Mouse (Mus musculus): ENCODE data around the gene Ube2r2.
A peak's percentile ranks its signal among the peaks of the same experiment; 100 is the strongest.

Ube2r2 gene

DNA sequence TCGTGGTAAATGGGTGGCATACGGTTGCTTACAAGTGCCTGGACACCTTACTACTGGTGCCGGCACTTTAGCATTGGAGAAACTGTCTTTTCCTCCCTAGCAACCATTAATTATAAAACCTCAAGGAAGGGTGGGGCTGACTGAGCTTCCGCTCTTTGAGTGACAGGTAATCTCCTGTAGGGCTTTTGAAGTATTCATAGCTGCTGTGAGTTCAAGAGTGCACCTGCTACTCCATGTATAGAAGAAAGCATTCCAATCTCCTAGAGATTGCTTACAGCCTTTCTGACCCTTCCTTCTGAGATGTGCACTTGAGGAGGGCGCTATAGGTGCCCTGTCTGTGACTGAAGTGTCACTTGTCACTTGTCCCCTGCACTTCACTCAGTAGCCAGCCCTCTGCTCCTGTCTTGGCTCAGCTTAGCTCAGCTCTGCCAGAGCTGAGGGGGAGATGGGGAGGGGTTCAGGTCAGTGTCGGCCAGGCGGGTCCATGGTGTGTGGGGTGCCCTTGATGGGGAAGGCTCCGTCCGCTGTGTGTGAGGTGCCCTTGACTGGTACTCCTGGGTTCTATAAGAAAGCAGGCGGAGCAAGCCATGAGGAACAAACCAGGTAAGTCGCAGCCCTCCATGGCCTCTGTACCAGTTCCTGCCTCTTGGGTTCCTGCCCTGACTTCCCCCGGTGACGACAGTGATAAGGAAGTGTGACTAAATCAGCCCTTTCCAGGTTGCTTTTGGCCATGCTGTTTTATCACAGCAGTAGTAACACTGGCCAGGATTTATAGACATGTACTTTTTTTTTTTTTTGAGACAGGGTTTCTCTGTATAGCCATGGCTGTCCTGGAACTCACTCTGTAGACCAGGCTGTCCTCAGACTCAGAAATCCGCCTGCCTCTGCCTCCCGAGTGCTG lies 44.5 kb downstream of the Ube2r2 start:
- DNase-seq (ENCODE audit: low spot score): no peak

DNA sequence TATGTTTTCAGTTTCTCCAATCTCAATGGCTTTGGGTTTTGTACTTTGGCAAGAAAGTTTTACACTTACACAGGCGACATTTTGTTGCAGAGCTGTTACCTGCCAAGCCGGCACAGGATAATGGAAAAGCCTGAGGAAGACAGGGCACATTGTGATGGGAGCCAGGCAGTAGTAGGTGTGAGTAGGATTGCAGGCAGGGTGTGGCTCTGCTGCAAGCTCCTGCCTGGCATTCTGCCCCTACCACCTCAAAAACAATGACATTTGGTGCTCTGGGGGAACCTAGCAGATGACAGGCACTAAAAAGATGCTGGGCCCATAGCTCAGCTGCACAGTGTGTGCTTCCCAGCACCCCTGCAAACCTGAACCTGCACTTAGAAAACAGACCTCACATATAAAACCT lies 54.3 kb downstream of the Ube2r2 start:
- DNase-seq (ENCODE audit: low spot score): no peak

DNA sequence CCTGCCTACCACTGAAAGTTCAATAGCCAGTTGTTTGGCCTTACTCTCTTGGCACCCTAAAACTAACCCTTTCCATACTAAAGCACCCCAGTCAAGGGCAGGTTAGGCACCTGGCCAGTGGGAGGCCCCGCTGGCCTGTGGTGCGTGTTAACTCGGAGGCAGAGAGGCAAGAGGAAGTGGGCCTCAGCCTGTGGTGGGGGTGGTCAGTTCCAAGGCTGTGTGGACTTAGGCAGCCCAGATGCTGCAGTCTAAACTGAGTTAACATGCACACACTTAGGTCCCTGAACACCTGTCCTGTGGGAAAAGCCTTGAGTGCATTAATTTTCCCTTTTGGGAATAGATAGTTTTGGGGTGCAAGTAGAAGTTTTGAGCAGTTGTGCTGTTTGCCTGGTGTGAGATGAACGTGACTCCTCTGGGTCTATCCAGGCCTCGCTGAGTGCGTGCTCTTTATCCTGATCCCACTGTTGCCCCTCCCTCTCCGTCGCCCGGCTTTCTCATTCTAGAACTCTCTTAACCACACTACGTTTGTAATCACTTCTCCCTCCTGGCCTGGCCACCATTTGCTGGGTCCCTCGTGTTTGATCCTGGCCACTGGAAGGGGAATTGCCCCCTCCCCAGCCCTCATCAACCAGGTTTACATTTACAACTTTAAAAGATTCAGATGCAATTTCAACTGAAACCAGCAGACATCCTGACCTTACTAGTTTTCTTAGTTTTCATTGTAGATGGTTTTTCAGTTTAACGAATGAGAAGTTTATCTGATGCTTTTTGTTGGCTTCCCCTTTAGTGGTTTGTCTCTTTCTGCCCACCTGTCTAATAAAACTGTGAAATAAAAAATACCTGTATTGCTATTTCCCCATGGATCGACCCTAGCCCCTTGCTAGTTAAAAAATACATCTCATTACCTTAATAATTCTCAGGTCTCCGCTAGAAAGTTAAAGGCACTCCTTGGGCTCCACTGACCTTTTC lies 57.3 kb downstream of the Ube2r2 start:
- no peak for DNase-seq (ENCODE audit: low spot score)

DNA sequence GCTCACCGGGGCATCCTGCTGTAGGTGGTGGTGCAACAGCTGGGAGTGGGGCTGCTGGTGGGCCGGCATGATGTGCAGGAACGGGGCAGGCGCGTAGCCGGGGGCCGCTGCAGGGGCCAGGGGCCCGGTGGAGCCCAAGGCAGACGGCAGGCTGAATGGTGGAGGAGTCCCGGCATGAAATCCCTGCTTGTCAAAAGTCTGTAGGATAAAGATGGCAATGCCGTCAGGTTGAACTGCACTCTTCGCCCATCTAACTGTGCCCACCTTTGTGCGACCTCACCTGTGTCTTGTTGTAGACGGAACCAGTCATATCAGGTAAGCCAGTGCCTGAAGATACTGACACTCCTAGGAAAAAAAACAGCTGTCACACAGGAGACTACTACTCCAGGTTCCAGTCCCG lies 59.8 kb downstream of the Ube2r2 start:
- DNase-seq (ENCODE audit: low spot score): no peak

DNA sequence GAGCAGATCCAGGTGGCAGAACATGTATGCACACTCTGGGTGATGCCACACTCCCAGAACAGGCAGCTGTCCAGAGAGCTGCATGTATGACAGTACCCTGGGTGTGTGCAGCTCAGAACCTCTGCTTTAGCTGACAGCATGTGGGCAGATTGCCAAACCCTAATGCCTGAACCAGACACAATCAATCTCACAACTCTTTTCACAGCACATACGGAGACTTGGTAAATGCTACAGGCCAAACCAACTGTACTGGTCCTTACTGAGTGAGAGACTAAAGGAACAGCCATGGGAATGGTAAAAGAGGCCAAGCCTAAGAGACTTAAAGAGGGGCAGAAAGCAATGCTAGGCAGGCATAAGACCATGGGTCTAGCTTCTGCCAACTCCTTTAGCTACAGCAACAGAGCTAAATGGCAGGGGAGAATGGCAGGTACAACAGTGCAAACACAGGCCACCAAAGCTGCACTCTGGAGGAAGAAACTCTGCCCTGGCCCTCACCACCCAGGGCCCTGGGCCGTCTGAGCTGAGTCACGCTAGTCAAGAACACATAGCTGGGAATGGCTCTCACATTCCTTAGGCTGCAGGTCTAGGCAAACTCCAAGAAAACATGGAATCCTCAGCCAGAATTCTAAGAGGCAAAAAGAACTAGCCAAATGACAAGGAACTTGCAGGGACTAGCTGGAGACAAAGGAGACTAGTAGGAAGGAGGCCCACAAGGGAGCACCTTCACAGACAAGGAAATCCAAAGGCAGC lies 61.5 kb downstream of the Ube2r2 start:
- no peak for DNase-seq (ENCODE audit: low spot score)

DNA sequence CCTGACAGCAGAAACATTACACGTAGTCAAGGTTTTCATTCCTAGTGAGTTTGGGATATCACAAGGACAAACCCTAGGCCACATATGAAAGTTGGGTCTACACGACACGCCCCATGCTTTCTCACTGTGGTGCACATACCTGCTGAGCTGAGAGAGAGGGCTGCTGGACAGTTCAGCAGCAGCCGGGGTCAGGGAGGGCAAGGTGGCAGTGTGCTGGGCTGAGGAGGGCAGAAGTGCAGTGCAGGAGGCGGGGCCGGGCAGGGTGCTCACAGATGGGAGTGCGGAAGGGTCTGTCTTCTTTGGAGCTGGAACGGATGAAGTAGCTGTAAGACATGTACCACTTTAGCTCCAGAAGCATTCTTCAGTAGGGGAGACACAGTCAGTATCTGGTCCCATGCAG lies 66.6 kb downstream of the Ube2r2 start:
- no peak for DNase-seq (ENCODE audit: low spot score)

DNA sequence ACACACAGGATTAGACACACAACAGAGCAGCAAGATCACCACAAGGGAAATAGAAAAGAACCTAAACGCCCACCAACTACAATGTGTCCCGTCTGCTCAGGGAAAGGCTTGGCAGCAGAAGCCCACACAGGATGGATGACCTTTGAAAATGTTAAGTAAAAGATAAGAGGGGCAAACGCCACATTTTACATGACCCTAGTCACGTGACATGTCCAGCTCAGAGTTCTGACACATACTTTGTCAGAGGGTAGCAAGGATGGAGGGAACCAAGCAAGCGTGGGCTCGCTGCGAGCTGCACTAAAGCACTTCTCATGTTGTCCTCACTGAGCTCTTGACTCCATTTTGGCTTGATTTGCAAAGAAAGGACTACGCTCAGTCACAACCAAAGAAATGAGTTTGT lies 70.2 kb downstream of the Ube2r2 start:
- no peak for DNase-seq (ENCODE audit: low spot score)

DNA sequence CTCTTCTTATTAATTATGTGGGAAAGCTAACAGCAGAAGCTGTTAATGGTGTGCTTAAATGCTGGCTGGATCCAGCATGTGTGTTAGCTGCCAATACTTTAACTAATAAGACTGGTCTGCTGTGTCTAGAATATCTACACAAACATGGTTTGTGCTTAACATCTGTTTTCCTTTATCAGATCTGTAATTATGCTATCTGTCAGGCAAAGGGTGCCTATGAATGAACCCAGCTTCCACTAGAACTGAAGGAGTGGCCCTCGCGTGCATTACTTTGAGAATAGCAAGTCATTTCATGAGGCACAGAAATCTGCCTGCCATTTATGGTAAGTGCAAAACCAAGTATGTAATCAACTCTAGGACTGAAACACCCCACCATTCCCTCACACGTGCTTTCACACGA lies 72.5 kb downstream of the Ube2r2 start:
- DNase-seq (ENCODE audit: low spot score): no peak

DNA sequence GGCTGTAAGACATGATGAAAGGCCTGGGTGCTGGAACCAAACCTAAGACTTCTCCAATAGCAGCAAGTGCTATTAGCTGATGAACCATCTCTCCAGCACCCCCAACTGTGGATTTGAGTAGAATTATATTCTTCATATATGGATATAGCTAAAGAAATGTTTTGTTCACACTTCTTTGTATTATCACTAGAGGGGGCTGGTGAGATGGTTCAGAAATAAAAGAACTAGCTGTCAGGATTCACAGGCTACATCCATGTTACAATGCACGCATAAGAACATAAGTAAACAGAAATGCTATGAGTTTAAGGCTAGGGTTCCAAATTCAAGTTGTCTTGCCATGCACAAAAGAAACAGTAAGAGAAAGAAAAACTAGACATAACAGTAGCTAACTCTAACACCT lies 89.9 kb downstream of the Ube2r2 start:
- DNase-seq (ENCODE audit: low spot score): no peak

DNA sequence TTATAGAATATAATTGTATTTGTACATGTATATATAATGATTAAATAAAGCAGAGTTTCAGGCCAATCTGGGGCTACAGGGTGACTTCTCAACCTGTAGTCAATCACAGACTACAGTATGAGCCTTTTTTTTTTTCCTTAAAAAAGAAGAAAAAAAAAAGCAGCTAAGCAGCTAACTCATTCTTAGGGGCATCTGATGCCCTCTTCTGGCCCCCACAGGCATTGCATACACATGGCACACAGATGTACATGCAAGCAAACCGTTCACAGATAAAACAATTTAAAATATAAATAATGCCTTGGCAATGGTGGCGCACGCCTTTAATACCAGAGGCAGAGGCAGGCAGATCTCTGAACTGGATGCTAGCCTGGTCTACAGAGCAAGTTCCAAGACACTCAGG lies 90.8 kb downstream of the Ube2r2 start:
- no peak for DNase-seq (ENCODE audit: low spot score)

DNA sequence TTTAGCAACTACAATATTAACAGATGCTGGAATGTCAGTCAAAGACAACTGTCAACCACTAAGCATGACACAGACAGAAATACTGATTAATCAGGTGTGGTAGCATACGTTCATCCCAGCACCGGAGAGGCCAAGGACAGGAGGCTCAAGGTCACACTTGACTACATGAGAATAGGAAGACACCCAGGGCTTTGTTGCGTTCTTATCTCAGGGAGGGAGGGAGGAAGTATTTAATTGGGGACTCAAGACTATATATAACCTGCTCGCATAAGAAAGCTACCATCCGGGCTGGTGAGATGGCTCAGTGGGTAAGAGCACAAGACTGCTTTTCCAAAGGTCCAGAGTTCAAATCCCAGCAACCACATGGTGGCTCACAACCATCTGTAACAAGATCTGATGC lies 100.1 kb downstream of the Ube2r2 start:
- DNase-seq (ENCODE audit: low spot score): peak; percentile 7

DNA sequence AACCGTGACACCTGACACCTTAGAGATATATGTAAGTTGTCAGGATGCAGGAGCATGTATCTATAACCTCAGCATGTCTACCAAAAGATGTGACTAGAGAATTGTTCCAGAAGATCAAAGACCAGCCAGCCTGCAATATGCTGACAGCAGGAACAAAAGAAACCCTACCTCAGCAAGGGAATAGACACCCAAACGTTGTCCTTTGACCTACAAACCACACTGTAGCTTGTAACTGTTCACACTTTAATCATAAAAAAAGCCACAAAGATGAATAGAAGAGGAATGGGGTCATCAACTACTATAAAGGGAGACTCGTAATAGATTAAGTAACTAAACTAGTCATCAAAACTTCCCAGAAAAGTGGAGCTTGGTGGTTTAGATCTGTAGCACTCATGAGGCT lies 105.4 kb downstream of the Ube2r2 start:
- no peak for DNase-seq (ENCODE audit: low spot score)
